ENCODE assay signal across 8 mouse cellular contexts in the genomic region with DNA sequence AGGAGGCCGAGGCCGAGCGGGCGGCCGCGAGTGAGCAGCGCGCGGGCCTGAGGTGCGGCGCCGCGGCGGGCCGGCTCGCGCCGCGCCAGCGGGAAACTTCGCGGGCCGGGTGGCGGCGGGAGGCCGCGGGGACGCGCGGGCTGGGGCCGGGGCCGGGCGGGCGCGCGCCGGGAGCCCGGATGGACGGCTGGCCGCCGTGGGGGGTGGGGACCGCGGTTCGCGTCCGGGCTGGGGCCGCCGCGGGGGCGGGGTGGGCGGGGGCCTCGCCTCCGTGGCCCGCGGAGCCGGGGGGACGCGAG. TPM values are rescaled to one million over a fixed set of nuclear protein-coding genes. Genes with fewer than 3 reads are reported as not detected.
DNase-seq lines count a peak whose midpoint lies in the region; ATAC-seq lines count a peak whose summit lies in the region.

No protein-coding gene starts in this region.

- ATAC-seq in liver, embryonic 13.5 days (ENCODE audit: low read depth): peak; percentile 70

- peak overlapping the region; percentile 95 for H3K9ac ChIP-seq in liver, embryonic 13.5 days

- H3K36me3 ChIP-seq in liver, embryonic 13.5 days: peaks cover 12% of the 10 kb centered on the region

- whole genome bisulfite sequencing in liver, embryonic 13.5 days (ENCODE audit: insufficient replicate concordance): under 1% methylated on average over 19 of the region's 58 CpGs

- H3K9me3 ChIP-seq in liver, embryonic 13.5 days (replicated peaks): no peaks in the 10 kb centered on the region

- H3K4me1 ChIP-seq in liver, embryonic 13.5 days (replicated peaks): peaks cover 47% of the 10 kb centered on the region

- H3K27ac ChIP-seq in liver, embryonic 13.5 days: peak overlapping the region; percentile 85

- peak overlapping the region; percentile 91 for H3K4me3 ChIP-seq in liver, embryonic 13.5 days (replicated peaks)

- intact Hi-C loops in gastrocnemius, postnatal 36 days (cut with DNase I): no loop called here
- intact Hi-C loops in left cerebral cortex, postnatal 25 days (cut with DNase I): loop anchor here (1.0 to 5.0 kb wide), 4 partner anchors 61 to 331 kb away; no protein-coding TSS in a partner anchor

- peak overlapping the region; percentile 90 for H3K4me2 ChIP-seq in liver, embryonic 13.5 days

- DNase-seq in gastrocnemius, postnatal 10 days: peak; percentile 77
- no peak for DNase-seq in gastrocnemius, postnatal 36 days
- DNase-seq in thymus, postnatal 0 days (ENCODE audit: low spot score): peak; percentile 52
- DNase-seq in thymus, postnatal 25 days: no peak
- no peak for DNase-seq in liver, embryonic 13.5 days
- no peak for DNase-seq in MN1 (ENCODE audit: low spot score)
- no peak for DNase-seq in left cerebral cortex, postnatal 25 days (ENCODE audit: low spot score in 2 of 2)
- DNase-seq in kidney, postnatal 4 days: no peak

- no peaks in the 10 kb centered on the region for H3K27me3 ChIP-seq in liver, embryonic 13.5 days

RNA-seq across cellular contexts. Expression of a gene that starts 4.5 kb away (rescaled TPM):
- total RNA-seq in gastrocnemius, postnatal 10 days (2021): 100 to 1,000 TPM; 306 TPM
- total RNA-seq in gastrocnemius, postnatal 36 days (2021): 100 to 1,000 TPM; 193 to 194 TPM
- polyA plus RNA-seq in thymus, postnatal 0 days (2015; fragmentation: Nextera tagmentation; extraction: Ambion mirVana): 217 and 220 TPM in 2 replicates
- 103 and 119 TPM in 2 replicates for polyA plus RNA-seq in liver, embryonic 13.5 days (2015; fragmentation: Nextera tagmentation; extraction: Ambion mirVana)
- total RNA-seq in left cerebral cortex, postnatal 25 days (2021): 100 to 1,000 TPM; 590 to 599 TPM

Comparison
In these comparisons a context has a peak if more than half of its experiments do, and no peak if none do; other contexts are left out.
1. DNase-seq: peak in gastrocnemius, postnatal 10 days (single experiment) and thymus, postnatal 0 days (single experiment); none in gastrocnemius, postnatal 36 days (0 of 2), thymus, postnatal 25 days (single experiment), liver, embryonic 13.5 days (single experiment), MN1 (single experiment), left cerebral cortex, postnatal 25 days (0 of 2) and kidney, postnatal 4 days (0 of 2).